In the genomic region with DNA sequence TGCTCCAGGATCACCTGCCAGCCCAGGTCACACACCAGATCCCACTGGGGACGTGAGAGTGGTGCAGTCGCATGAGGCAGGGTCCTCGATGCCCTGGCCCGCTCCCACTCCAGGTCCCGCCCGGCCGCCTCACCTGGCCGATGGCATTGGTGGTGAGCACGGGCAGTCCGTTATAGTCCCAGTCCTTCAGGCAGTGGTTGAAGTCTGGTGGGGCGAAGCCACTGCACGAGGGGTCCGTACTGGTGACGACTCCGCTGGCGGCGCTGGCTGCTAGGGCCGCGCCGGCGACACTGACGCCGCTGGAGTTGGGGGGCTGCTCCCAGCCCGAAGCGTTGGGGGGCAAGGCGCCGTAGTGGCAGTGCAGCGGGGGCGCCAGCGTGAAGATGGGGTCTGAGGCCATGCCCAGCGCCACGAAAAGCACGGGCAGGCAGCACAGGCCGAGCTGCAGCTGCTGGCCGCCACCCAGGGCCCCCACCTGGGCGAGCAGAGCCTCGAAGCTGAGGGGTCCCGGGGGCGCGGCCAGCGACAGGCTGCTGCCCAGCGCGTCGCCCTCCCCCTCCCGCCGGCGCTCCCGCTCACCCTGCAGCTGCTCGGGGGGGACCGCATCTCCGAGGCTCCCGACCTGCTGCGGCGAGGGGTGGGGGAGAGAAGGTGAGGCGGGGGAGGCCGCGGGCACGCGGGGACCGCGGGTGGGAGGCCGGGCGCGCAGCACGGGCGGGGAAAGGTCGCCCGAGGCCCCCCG, we compare ENCODE assay signal across 8 mouse cellular contexts. TPM values are rescaled to one million over a fixed set of nuclear protein-coding genes. Genes with fewer than 3 reads are reported as not detected.
A peak's percentile ranks its signal among the peaks of the same experiment; 100 is the strongest.
DNase-seq lines count a peak whose midpoint lies in the region; ATAC-seq and TF ChIP-seq lines count a peak whose summit lies in the region.

No protein-coding gene starts in this region.

- no peaks in the 10 kb centered on the region for H3K27me3 ChIP-seq in lung, postnatal 0 days (replicated peaks; ENCODE audit: insufficient read depth, low read length)
- no peaks in the 10 kb centered on the region for H3K27me3 ChIP-seq in forebrain, embryonic 16.5 days (replicated peaks; ENCODE audit: control insufficient read depth, insufficient read depth, low read length)
- H3K27me3 ChIP-seq in liver, embryonic 14.5 days (ENCODE audit: control insufficient read depth, insufficient read depth, low read length): peaks cover 40% of the 10 kb centered on the region
- H3K27me3 ChIP-seq in stomach, postnatal 0 days (ENCODE audit: control insufficient read depth, insufficient read depth, low read length): no peaks in the 10 kb centered on the region

- no peak overlapping the region for H3K27ac ChIP-seq in lung, postnatal 0 days (ENCODE audit: low read length)
- H3K27ac ChIP-seq in forebrain, embryonic 16.5 days (ENCODE audit: low read length): peak overlapping the region; percentile 87
- no peak overlapping the region for H3K27ac ChIP-seq in liver, embryonic 14.5 days
- H3K27ac ChIP-seq in stomach, postnatal 0 days (replicated peaks): peak overlapping the region; percentile 65

- TF ChIP-seq EP300 in lung, postnatal 0 days (IDR thresholded peaks at IDR 0.05): no peak
- TF ChIP-seq EP300 in liver, embryonic 14.5 days (IDR thresholded peaks at IDR 0.05; ENCODE audit: low read depth): no peak
- TF ChIP-seq EP300 in stomach, postnatal 0 days (optimal IDR thresholded peaks at IDR 0.05): no peak

- no peak for TF ChIP-seq CTCF in lung, postnatal 0 days (IDR thresholded peaks at IDR 0.05)
- TF ChIP-seq CTCF in liver, embryonic 14.5 days (IDR thresholded peaks at IDR 0.05; ENCODE audit: low read depth): no peak
- no peak for TF ChIP-seq CTCF in stomach, postnatal 0 days (IDR thresholded peaks at IDR 0.05; ENCODE audit: low read depth)

- H3K9ac ChIP-seq in lung, postnatal 0 days (replicated peaks; ENCODE audit: low read depth): peak overlapping the region; percentile 59
- peak overlapping the region; percentile 98 for H3K9ac ChIP-seq in forebrain, embryonic 16.5 days (replicated peaks; ENCODE audit: low read depth, low read length)
- 0 out of 2 replicates have a peak overlapping the region, but pooled peaks have one; percentile 15 for H3K9ac ChIP-seq in liver, embryonic 14.5 days (replicated peaks)
- H3K9ac ChIP-seq in stomach, postnatal 0 days (ENCODE audit: low read length): peak overlapping the region; percentile 84

- intact Hi-C loops in left cerebral cortex, postnatal 25 days (cut with DNase I): loop anchor here (5.0 kb wide), 1 partner anchor 180 kb away; a partner anchor contains a TSS

- H3K4me2 ChIP-seq in lung, postnatal 0 days (replicated peaks; ENCODE audit: low read depth, low read length): peak overlapping the region; percentile 100
- peak overlapping the region; percentile 97 for H3K4me2 ChIP-seq in forebrain, embryonic 16.5 days (ENCODE audit: low read length)
- H3K4me2 ChIP-seq in liver, embryonic 14.5 days (ENCODE audit: low read depth): peak overlapping the region; percentile 58
- peak overlapping the region; percentile 99 for H3K4me2 ChIP-seq in stomach, postnatal 0 days (replicated peaks; ENCODE audit: low read depth)

- H3K4me1 ChIP-seq in lung, postnatal 0 days (ENCODE audit: insufficient read depth, low read depth, low read length): no peaks in the 10 kb centered on the region; the same call in 1 of the 2 replicates
- H3K4me1 ChIP-seq in forebrain, embryonic 16.5 days (replicated peaks; ENCODE audit: control insufficient read depth, insufficient read depth, low read length): peaks cover 27% of the 10 kb centered on the region
- H3K4me1 ChIP-seq in liver, embryonic 14.5 days (replicated peaks; ENCODE audit: control insufficient read depth in 2 of 2, insufficient read depth in 2 of 2, low read length in 1 of 2): no peaks in the 10 kb centered on the region
- 0 out of 2 replicates have a peak, but pooled peaks cover 2% of the 10 kb centered on the region for H3K4me1 ChIP-seq in stomach, postnatal 0 days (replicated peaks; ENCODE audit: control insufficient read depth, insufficient read depth)

- 3% methylated on average over 54 of the region's 69 CpGs for WGBS in lung, postnatal 0 days
- WGBS in forebrain, embryonic 16.5 days: 2% methylated on average over 50 of the region's 69 CpGs
- WGBS in liver, embryonic 14.5 days (ENCODE audit: insufficient replicate concordance): 5% methylated on average over 66 of the region's 69 CpGs
- WGBS in stomach, postnatal 0 days: 3% methylated on average over 56 of the region's 69 CpGs

- ATAC-seq in lung, postnatal 0 days: peak; percentile 58
- ATAC-seq in forebrain, embryonic 16.5 days: peak; percentile 64
- no peak for ATAC-seq in liver, embryonic 14.5 days (ENCODE audit: insufficient read depth)
- ATAC-seq in stomach, postnatal 0 days (ENCODE audit: low FRiP score, low TSS enrichment): peak; percentile 53

- DNase-seq in adrenal gland, postnatal 25 days: peak; percentile 23
- DNase-seq in adrenal gland, postnatal 10 days: no peak
- peak; percentile 39 for DNase-seq in lung, postnatal 0 days (ENCODE audit: low spot score)
- DNase-seq in lung, postnatal 36 days: no peak
- DNase-seq in liver, embryonic 14.5 days (ENCODE audit: low read depth in 3 of 3, low spot score in 3 of 3): no peak
- no peak for DNase-seq in stomach, postnatal 0 days (ENCODE audit: low spot score)
- DNase-seq in left cerebral cortex, postnatal 25 days (ENCODE audit: low spot score in 2 of 2): no peak

- H3K4me3 ChIP-seq in lung, postnatal 0 days (ENCODE audit: low read depth, low read length): peak overlapping the region; percentile 80
- peak overlapping the region; percentile 89 for H3K4me3 ChIP-seq in forebrain, embryonic 16.5 days (replicated peaks; ENCODE audit: low read length)
- H3K4me3 ChIP-seq in liver, embryonic 14.5 days (ENCODE audit: insufficient read depth in 1 of 2, low read depth in 2 of 2, low read length in 2 of 2): peak overlapping the region; percentile 35 to 55
- H3K4me3 ChIP-seq in stomach, postnatal 0 days (ENCODE audit: low read depth, low read length): peak overlapping the region; percentile 82

- no peaks in the 10 kb centered on the region for H3K9me3 ChIP-seq in lung, postnatal 0 days (ENCODE audit: low read length)
- no peaks in the 10 kb centered on the region for H3K9me3 ChIP-seq in forebrain, embryonic 16.5 days (ENCODE audit: control insufficient read depth, low read length)
- H3K9me3 ChIP-seq in liver, embryonic 14.5 days (ENCODE audit: control insufficient read depth, low read length): no peaks in the 10 kb centered on the region
- H3K9me3 ChIP-seq in stomach, postnatal 0 days (ENCODE audit: control insufficient read depth, low read length): no peaks in the 10 kb centered on the region

- no peaks in the 10 kb centered on the region; the same call in 1 of the 2 replicates for H3K36me3 ChIP-seq in lung, postnatal 0 days (ENCODE audit: insufficient read depth, low read length)
- peaks cover 17% of the 10 kb centered on the region for H3K36me3 ChIP-seq in forebrain, embryonic 16.5 days (ENCODE audit: control insufficient read depth, insufficient read depth)
- no peaks in the 10 kb centered on the region for H3K36me3 ChIP-seq in liver, embryonic 14.5 days (replicated peaks; ENCODE audit: control insufficient read depth, insufficient read depth, low read depth)
- H3K36me3 ChIP-seq in stomach, postnatal 0 days (ENCODE audit: control insufficient read depth, insufficient read depth, low read length): peaks cover 10% of the 10 kb centered on the region; the same call in 1 of the 2 replicates

RNA-seq across cellular contexts. Expression of a gene that starts 0.7 kb away (rescaled TPM):
- 32.9 and 41.6 TPM in 2 replicates for total RNA-seq in adrenal gland, postnatal 25 days (2021)
- total RNA-seq in adrenal gland, postnatal 10 days (2021): 10 to 100 TPM; 29.8 to 37.2 TPM
- polyA plus RNA-seq in lung, postnatal 0 days (2015; fragmentation: Nextera tagmentation; extraction: Ambion mirVana): 13.6 and 13.8 TPM in 2 replicates
- polyA plus RNA-seq in forebrain, embryonic 16.5 days (2015; fragmentation: Nextera tagmentation; extraction: Ambion mirVana): 128 and 185 TPM in 2 replicates
- 4.2 and 5.1 TPM in 2 replicates for polyA plus RNA-seq in liver, embryonic 14.5 days (2012; rRNA removed)
- polyA plus RNA-seq in liver, embryonic 14.5 days (2014; fragmentation: Nextera tagmentation; extraction: Ambion mirVana): 0.79 and 0.96 TPM in 2 replicates
- 15.4 and 20.6 TPM in 2 replicates for polyA plus RNA-seq in stomach, postnatal 0 days (2015; fragmentation: Nextera tagmentation; extraction: Ambion mirVana)
- total RNA-seq in left cerebral cortex, postnatal 25 days (2021): 100 to 1,000 TPM; 628 to 630 TPM

RNA-seq across cellular contexts. Expression of a gene that starts 13.6 kb away (rescaled TPM):
- total RNA-seq in adrenal gland, postnatal 25 days (2021): 2.6 and 3.6 TPM in 2 replicates
- 1 to 10 TPM; 7.4 to 9.9 TPM for total RNA-seq in adrenal gland, postnatal 10 days (2021)
- polyA plus RNA-seq in lung, postnatal 0 days (2015; fragmentation: Nextera tagmentation; extraction: Ambion mirVana): 8.1 and 8.5 TPM in 2 replicates
- 24.2 and 28.7 TPM in 2 replicates for polyA plus RNA-seq in forebrain, embryonic 16.5 days (2015; fragmentation: Nextera tagmentation; extraction: Ambion mirVana)
- 0.54 and 0.69 TPM in 2 replicates for polyA plus RNA-seq in liver, embryonic 14.5 days (2012; rRNA removed)
- polyA plus RNA-seq in liver, embryonic 14.5 days (2014; fragmentation: Nextera tagmentation; extraction: Ambion mirVana): 0.23 and 0.39 TPM in 2 replicates
- 14.1 and 16.8 TPM in 2 replicates for polyA plus RNA-seq in stomach, postnatal 0 days (2015; fragmentation: Nextera tagmentation; extraction: Ambion mirVana)
- total RNA-seq in left cerebral cortex, postnatal 25 days (2021): 1 to 10 TPM; 7.4 to 8.1 TPM

RNA-seq across cellular contexts. Expression of a gene that starts 20.0 kb away (rescaled TPM):
- 195 and 256 TPM in 2 replicates for total RNA-seq in adrenal gland, postnatal 25 days (2021)
- 100 to 1,000 TPM; 159 to 198 TPM for total RNA-seq in adrenal gland, postnatal 10 days (2021)
- 64.4 and 66.1 TPM in 2 replicates for polyA plus RNA-seq in lung, postnatal 0 days (2015; fragmentation: Nextera tagmentation; extraction: Ambion mirVana)
- 122 and 150 TPM in 2 replicates for polyA plus RNA-seq in forebrain, embryonic 16.5 days (2015; fragmentation: Nextera tagmentation; extraction: Ambion mirVana)
- polyA plus RNA-seq in liver, embryonic 14.5 days (2012; rRNA removed): 98.8 and 110 TPM in 2 replicates
- polyA plus RNA-seq in liver, embryonic 14.5 days (2014; fragmentation: Nextera tagmentation; extraction: Ambion mirVana): 47.1 and 51.7 TPM in 2 replicates
- polyA plus RNA-seq in stomach, postnatal 0 days (2015; fragmentation: Nextera tagmentation; extraction: Ambion mirVana): 46.4 and 56.2 TPM in 2 replicates
- total RNA-seq in left cerebral cortex, postnatal 25 days (2021): 100 to 1,000 TPM; 204 to 231 TPM

RNA-seq across cellular contexts. Expression of a gene that starts 20.2 kb away (rescaled TPM):
- not detected in 2 replicates for total RNA-seq in adrenal gland, postnatal 25 days (2021)
- not detected for total RNA-seq in adrenal gland, postnatal 10 days (2021)
- polyA plus RNA-seq in lung, postnatal 0 days (2015; fragmentation: Nextera tagmentation; extraction: Ambion mirVana): not detected in 2 replicates
- polyA plus RNA-seq in forebrain, embryonic 16.5 days (2015; fragmentation: Nextera tagmentation; extraction: Ambion mirVana): 0.46 and 0.53 TPM in 2 replicates
- not detected in 2 replicates for polyA plus RNA-seq in liver, embryonic 14.5 days (2012; rRNA removed)
- polyA plus RNA-seq in liver, embryonic 14.5 days (2014; fragmentation: Nextera tagmentation; extraction: Ambion mirVana): not detected in 2 replicates
- 0.15 TPM in 1 of 2 replicates, not detected in the other for polyA plus RNA-seq in stomach, postnatal 0 days (2015; fragmentation: Nextera tagmentation; extraction: Ambion mirVana)
- not detected for total RNA-seq in left cerebral cortex, postnatal 25 days (2021)

RNA-seq across cellular contexts. Expression of a gene that starts 23.8 kb away (rescaled TPM):
- total RNA-seq in adrenal gland, postnatal 25 days (2021): 0.49 and 1.2 TPM in 2 replicates
- 1 to 10 TPM; 1.3 to 2.6 TPM for total RNA-seq in adrenal gland, postnatal 10 days (2021)
- polyA plus RNA-seq in lung, postnatal 0 days (2015; fragmentation: Nextera tagmentation; extraction: Ambion mirVana): 0.21 and 0.40 TPM in 2 replicates
- 3.7 and 4.0 TPM in 2 replicates for polyA plus RNA-seq in forebrain, embryonic 16.5 days (2015; fragmentation: Nextera tagmentation; extraction: Ambion mirVana)
- 0.04 TPM in 1 of 2 replicates, not detected in the other for polyA plus RNA-seq in liver, embryonic 14.5 days (2012; rRNA removed)
- polyA plus RNA-seq in liver, embryonic 14.5 days (2014; fragmentation: Nextera tagmentation; extraction: Ambion mirVana): not detected in 2 replicates
- 3.3 and 4.6 TPM in 2 replicates for polyA plus RNA-seq in stomach, postnatal 0 days (2015; fragmentation: Nextera tagmentation; extraction: Ambion mirVana)
- total RNA-seq in left cerebral cortex, postnatal 25 days (2021): 10 to 100 TPM; 48.1 to 63.0 TPM

Comparison
In these comparisons a context has a peak if more than half of its experiments do, and no peak if none do; other contexts are left out.
1. DNase-seq: peak in adrenal gland, postnatal 25 days (single experiment) and lung, postnatal 0 days (single experiment); none in adrenal gland, postnatal 10 days (single experiment), lung, postnatal 36 days (single experiment), liver, embryonic 14.5 days (0 of 3), stomach, postnatal 0 days (single experiment) and left cerebral cortex, postnatal 25 days (0 of 2).
2. H3K27ac ChIP-seq: peak in forebrain, embryonic 16.5 days (single experiment) and stomach, postnatal 0 days (single experiment); none in lung, postnatal 0 days (single experiment) and liver, embryonic 14.5 days (single experiment).
3. H3K9ac ChIP-seq: peak in every context shown above with its lines; median percentile 98 in forebrain, embryonic 16.5 days; 84 in stomach, postnatal 0 days; 59 in lung, postnatal 0 days; 15 in liver, embryonic 14.5 days.
4. Peak in every context shown above with its lines, with median percentiles within 50 percentile points of each other: H3K4me2 ChIP-seq and H3K4me3 ChIP-seq.